Mouse (Mus musculus) embryonic fibroblast, embryonic 13.5 days (primary cell): Measurements from ENCODE around the gene Cmya5. TPM values are rescaled to one million over a fixed set of nuclear protein-coding genes. Genes with fewer than 3 reads are reported as not detected.

Experiments
- H3K27ac ChIP-seq: 2 replicates; pipeline ENCODE4 v1.5.1; 2012; ENCODE audit warnings: low read length, control low read depth, inconsistent platforms; ENCODE audit not compliant: insufficient read depth
- H3K4me1 ChIP-seq: 2 replicates; pipeline ENCODE4 v1.6.1; 2011; ENCODE audit warnings: low read length; ENCODE audit not compliant: control insufficient read depth, insufficient read depth
- H3K4me3 ChIP-seq: 2 replicates; pipeline ENCODE4 v1.5.1; 2011; ENCODE audit warnings: mild to moderate bottlenecking, control low read depth, low read length; ENCODE audit not compliant: insufficient read depth
- CTCF ChIP-seq: IDR thresholded peaks from 2 replicates; pipeline ENCODE4 v1.5.1; 2011; ENCODE audit warnings: mild to moderate bottlenecking, control low read depth, low read length, moderate library complexity, borderline replicate concordance; ENCODE audit not compliant: insufficient read depth
- POLR2A ChIP-seq: IDR thresholded peaks from 2 replicates; pipeline ENCODE4 v1.6.1; 2011; ENCODE audit warnings: low read depth, mild to moderate bottlenecking, control low read depth, low read length, moderate library complexity
- polyA plus RNA-seq: library from polyadenylated mRNA; stranded (reverse); fragments of >200 nt; gene quantifications from 2 replicates; pipeline ENCODE4 v1.2.4, GENCODE M21; 2011; ENCODE audit warnings: low read depth; ENCODE audit not compliant: missing spikeins, insufficient read length

Cmya5 gene
- polyA plus RNA-seq, 1 experiment: 1.4 TPM

GRCm38 (mm10) chr13:93163303-93163702 is 18.8 kb upstream of the Cmya5 start:
- Histone ChIP-seq H3K27ac (no peak overlapping the region), H3K4me1 (peaks cover 7% of the 10 kb centered on the region; the same call in 1 of the 2 replicates), H3K4me3 (no peak overlapping the region)
- no peak for TF ChIP-seq CTCF
- no peak for TF ChIP-seq POLR2A

GRCm38 (mm10) chr13:93162456-93162855 is 17.9 kb upstream of the Cmya5 start:
- peaks cover 7% of the 10 kb centered on the region; the same call in 1 of the 2 replicates for H3K4me1 ChIP-seq
- no peak for TF ChIP-seq POLR2A
- no peak for TF ChIP-seq CTCF

DNA sequence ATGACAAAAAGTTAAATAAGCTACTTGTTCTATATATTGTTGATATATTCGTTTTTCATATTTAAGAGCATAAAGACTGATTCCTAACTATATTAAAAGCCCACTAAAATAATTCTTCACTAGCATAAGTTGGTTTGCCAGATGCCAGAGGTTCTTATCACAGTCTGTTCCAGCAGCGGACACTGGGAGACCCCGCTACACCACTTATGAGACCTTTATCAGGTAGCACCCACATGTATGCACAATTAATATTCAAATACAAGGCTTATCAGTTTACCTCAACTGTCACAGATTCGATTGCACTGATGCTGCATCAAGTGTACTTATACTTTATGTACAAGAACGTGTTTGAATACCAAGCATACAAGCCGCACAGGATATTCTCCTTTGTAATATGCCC is 13.7 kb upstream of the Cmya5 start:
- H3K4me1 ChIP-seq: peaks cover 5% of the 10 kb centered on the region; the same call in 1 of the 2 replicates
- no peak for TF ChIP-seq CTCF
- TF ChIP-seq POLR2A: no peak

More at GRCm38 (mm10) chr13:93162456-93162855, 17.9 kb upstream of the Cmya5 start:
- no peak overlapping the region for H3K4me3 ChIP-seq
- peak overlapping the region; percentile 34; the same call in 1 of the 2 replicates for H3K27ac ChIP-seq

DNA sequence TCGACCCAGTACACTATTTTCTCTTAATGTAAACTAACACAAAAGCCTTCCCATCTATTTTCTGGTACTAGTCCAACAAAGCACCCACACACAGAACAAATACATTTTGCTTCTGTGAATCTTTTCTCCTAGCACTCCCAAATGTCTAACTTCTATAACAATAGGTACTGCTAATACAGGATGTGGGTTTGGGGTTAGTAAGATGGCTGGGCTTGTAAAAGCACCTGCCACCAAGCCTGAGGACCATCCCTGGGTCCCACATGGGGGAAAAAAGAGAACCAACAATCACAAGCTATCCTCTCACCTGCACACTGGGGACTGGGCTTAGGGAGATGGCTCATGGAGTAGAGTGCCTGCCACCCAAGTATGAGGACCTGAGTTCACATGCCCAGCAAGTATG is 8.8 kb upstream of the Cmya5 start:
- no peak overlapping the region for H3K4me3 ChIP-seq
- TF ChIP-seq CTCF (no peak), POLR2A (no peak)
- H3K4me1 ChIP-seq: no peaks in the 10 kb centered on the region
- H3K27ac ChIP-seq: no peak overlapping the region

More for the DNA sequence above, 13.7 kb upstream of the Cmya5 start:
- H3K4me3 ChIP-seq: no peak overlapping the region
- H3K27ac ChIP-seq: no peak overlapping the region

DNA sequence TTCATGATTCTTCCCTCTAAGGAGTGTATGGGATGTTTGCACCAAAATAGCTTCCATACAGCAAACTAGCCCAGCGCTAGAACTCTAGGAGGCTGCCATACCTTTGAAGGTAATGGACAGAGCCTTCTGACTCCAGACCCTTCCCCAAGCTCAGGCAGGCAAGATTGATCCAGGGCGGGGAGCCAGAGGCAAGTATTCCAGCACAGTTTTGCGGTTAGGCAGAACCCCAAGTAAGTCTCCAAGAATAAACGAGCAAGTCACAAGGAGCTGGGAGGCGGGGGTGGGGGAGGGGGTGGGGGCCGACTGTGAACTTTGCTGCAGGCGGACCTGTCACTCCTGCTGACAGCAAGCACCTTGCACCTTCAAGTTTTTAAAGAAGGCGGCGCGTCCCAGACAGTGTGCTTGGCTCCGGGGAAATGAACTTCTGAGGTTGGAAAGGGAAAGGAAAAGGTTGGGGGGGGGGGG is 673 bp downstream of the Cmya5 start:
- H3K4me1 ChIP-seq: 0 out of 2 replicates have a peak, but pooled peaks cover 3% of the 10 kb centered on the region
- H3K4me3 ChIP-seq: peak overlapping the region; percentile 39; the same call in 1 of the 2 replicates
- H3K27ac ChIP-seq: peak overlapping the region; percentile 55; the same call in 1 of the 2 replicates
- TF ChIP-seq CTCF: no peak
- TF ChIP-seq POLR2A: no peak

DNA sequence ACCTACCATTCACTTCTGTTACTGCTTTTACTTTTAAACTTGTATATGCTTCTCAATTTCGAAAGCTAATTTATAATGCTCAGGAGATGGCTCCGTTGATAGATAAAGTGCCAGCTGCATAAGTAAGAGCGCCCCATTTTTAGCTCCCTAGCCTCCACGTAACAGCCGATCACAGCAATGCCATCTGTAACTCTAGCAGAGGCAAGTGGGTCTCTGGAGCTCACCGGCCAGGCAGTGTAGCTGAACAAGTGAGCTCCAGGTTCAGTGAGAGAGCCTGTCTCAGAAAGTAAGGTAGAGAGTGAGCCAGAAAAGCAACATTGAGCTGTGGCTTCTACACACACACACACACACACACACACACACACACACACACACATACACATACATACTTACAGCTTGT is 3.3 kb downstream of the Cmya5 start:
- Histone ChIP-seq H3K27ac (no peak overlapping the region), H3K4me3 (no peak overlapping the region), H3K4me1 (0 out of 2 replicates have a peak, but pooled peaks cover 3% of the 10 kb centered on the region)
- no peak for TF ChIP-seq POLR2A
- no peak for TF ChIP-seq CTCF

DNA sequence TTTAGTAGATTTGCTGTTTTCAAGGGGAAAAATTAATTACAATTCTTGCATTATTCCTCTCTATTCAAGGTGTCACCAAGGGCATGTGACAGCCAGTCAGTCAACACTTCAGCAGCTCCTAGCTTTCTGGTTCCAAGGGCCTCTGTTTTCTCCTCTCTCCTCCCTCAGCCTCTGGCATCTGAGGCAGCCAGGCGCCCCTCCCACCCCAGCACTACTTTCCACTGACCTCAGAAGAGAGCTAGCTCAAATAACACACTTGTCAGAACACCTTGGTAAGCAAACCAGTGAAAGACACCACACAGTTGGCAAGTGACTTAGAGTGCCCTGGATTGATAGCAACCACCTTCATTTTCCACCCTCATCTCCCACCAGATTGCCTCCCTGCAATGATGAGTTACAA is 6.5 kb downstream of the Cmya5 start:
- TF ChIP-seq POLR2A (no peak), CTCF (no peak)
- H3K4me1 ChIP-seq: no peaks in the 10 kb centered on the region
- H3K27ac ChIP-seq: no peak overlapping the region
- H3K4me3 ChIP-seq: no peak overlapping the region

DNA sequence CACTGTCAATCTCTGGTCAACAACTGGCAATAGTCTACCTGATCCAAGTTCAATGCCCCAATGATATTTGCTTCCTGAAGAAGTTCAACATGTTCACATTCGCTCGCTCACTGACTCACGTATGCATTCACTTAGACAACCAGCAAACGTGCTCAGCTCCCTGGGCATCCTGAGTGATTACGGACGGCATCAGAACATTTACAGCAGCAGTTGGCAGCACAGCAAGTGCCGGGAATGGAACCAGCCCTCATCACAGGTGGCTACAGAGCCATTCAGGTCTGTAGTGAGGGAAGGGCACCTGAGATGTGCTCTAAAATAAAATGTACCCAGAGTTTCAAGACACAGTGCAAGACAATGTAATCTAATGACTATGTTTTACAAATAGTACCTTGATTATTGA is 7.4 kb downstream of the Cmya5 start:
- no peak overlapping the region for H3K4me3 ChIP-seq
- H3K27ac ChIP-seq: no peak overlapping the region
- TF ChIP-seq CTCF: no peak
- TF ChIP-seq POLR2A: no peak
- no peaks in the 10 kb centered on the region for H3K4me1 ChIP-seq

DNA sequence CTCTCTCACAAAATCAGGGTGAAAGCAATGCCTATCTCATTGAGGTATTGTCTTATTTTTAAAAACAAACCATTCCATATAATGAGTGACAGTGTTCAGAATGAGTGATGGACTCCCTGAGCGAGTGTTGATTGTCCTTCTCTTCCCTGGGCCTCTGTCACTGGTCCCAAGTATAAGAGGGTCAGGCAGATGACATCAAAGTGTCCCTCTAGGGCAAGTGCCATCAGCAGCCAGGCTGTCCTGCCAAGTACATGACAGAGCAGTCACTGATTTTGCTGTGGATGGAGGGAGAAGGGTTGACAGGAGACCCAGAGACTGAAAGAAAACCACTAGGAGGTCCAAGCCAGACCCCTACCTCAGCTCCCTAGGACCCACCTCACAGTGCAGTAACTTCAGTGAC is 8.3 kb downstream of the Cmya5 start:
- H3K4me1 ChIP-seq: no peaks in the 10 kb centered on the region
- H3K4me3 ChIP-seq: no peak overlapping the region
- TF ChIP-seq CTCF (no peak), POLR2A (no peak)
- no peak overlapping the region for H3K27ac ChIP-seq

DNA sequence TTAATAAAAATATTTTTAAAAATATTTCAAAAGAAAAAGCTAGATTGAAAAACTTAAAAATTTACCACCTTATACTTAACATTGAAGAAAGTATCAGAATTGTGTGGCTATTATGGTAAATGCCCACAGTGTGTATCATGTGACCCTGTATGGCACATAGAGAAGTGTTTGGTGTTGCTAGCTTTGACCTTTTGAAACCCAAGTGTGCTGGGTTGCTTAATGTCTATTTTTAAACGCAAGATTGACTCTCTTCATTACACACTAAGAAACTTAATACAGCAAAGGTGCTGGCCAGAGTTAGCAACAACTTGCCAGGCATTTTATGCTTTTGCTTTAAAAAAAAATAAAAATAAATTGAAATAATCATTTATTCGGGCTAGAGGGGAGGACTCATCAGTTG is 9.0 kb downstream of the Cmya5 start:
- no peak overlapping the region for H3K4me3 ChIP-seq
- H3K27ac ChIP-seq: no peak overlapping the region
- TF ChIP-seq CTCF (no peak), POLR2A (no peak)
- H3K4me1 ChIP-seq: no peaks in the 10 kb centered on the region
